In genomic region chr12:108436029-108436923, GRCm38 (mm10) we compare ENCODE assay signal across 8 mouse cellular contexts.
DNase-seq lines count a peak whose midpoint lies in the region; ATAC-seq and TF ChIP-seq lines count a peak whose summit lies in the region.

No protein-coding gene starts in this region.

- TF ChIP-seq EP300 in lung, postnatal 0 days (IDR thresholded peaks at IDR 0.05), result no peak

- H3K36me3 ChIP-seq in liver, embryonic 12.5 days, result no peaks in the 10 kb centered on the region
- no peaks in the 10 kb centered on the region for H3K36me3 ChIP-seq in forebrain, embryonic 14.5 days (ENCODE audit: control insufficient read depth, insufficient read depth, low read length)
- H3K36me3 ChIP-seq in lung, postnatal 0 days (ENCODE audit: insufficient read depth, low read length), result no peaks in the 10 kb centered on the region

- DNase-seq in liver, result no peak
- no peak for DNase-seq in forebrain, embryonic 14.5 days (ENCODE audit: low spot score)
- peak; percentile 39 to 40 for DNase-seq in heart, postnatal 14 days
- peak; percentile 83 for DNase-seq in lung, postnatal 0 days (ENCODE audit: low spot score)
- DNase-seq in thymus, postnatal 14 days, result no peak
- DNase-seq in T-cell, adult 2 months (ENCODE audit: low spot score), result no peak

- TF ChIP-seq CTCF in lung, postnatal 0 days (IDR thresholded peaks at IDR 0.05), result no peak

- H3K9ac ChIP-seq in liver, embryonic 12.5 days, result no peak overlapping the region
- H3K9ac ChIP-seq in forebrain, embryonic 14.5 days (ENCODE audit: low read length), result no peak overlapping the region
- H3K9ac ChIP-seq in lung, postnatal 0 days (replicated peaks; ENCODE audit: low read depth), result no peak overlapping the region

- H3K27ac ChIP-seq in liver, embryonic 12.5 days, result peak overlapping the region; percentile 48; the same call in 1 of the 2 replicates
- peak overlapping the region; percentile 35; the same call in 1 of the 2 replicates for H3K27ac ChIP-seq in forebrain, embryonic 14.5 days (ENCODE audit: low read depth, low read length)
- peak overlapping the region; percentile 72 for H3K27ac ChIP-seq in lung, postnatal 0 days (ENCODE audit: low read length)

- H3K4me1 ChIP-seq in liver, embryonic 12.5 days, result no peaks in the 10 kb centered on the region
- H3K4me1 ChIP-seq in forebrain, embryonic 14.5 days (ENCODE audit: control insufficient read depth, insufficient read depth, low read length), result peaks cover 28% of the 10 kb centered on the region
- 0 out of 2 replicates have a peak, but pooled peaks cover 3% of the 10 kb centered on the region for H3K4me1 ChIP-seq in lung, postnatal 0 days (ENCODE audit: insufficient read depth, low read depth, low read length)

- H3K27me3 ChIP-seq in liver, embryonic 12.5 days (replicated peaks), result peaks cover 23% of the 10 kb centered on the region
- H3K27me3 ChIP-seq in forebrain, embryonic 14.5 days (replicated peaks; ENCODE audit: control insufficient read depth, insufficient read depth, low read length), result no peaks in the 10 kb centered on the region
- no peaks in the 10 kb centered on the region for H3K27me3 ChIP-seq in lung, postnatal 0 days (replicated peaks; ENCODE audit: insufficient read depth, low read length)

- H3K4me3 ChIP-seq in liver, embryonic 12.5 days, result no peak overlapping the region
- no peak overlapping the region for H3K4me3 ChIP-seq in forebrain, embryonic 14.5 days (ENCODE audit: low read depth, low read length)
- no peak overlapping the region for H3K4me3 ChIP-seq in lung, postnatal 0 days (ENCODE audit: low read depth, low read length)

- H3K4me2 ChIP-seq in liver, embryonic 12.5 days, result no peak overlapping the region
- no peak overlapping the region for H3K4me2 ChIP-seq in forebrain, embryonic 14.5 days (ENCODE audit: low read length)
- H3K4me2 ChIP-seq in lung, postnatal 0 days (replicated peaks; ENCODE audit: low read depth, low read length), result 0 out of 2 replicates have a peak overlapping the region, but pooled peaks have one; percentile 15

- intact Hi-C loops in heart, postnatal 14 days (cut with DNase I), result no loop called here

- 65% methylated on average over 24 of the region's 24 CpGs for WGBS in liver, embryonic 12.5 days (ENCODE audit: insufficient replicate concordance)
- 62% methylated on average over 24 of the region's 24 CpGs for WGBS in forebrain, embryonic 14.5 days
- WGBS in lung, postnatal 0 days, result 49% methylated on average over 24 of the region's 24 CpGs

- H3K9me3 ChIP-seq in liver, embryonic 12.5 days (replicated peaks), result no peaks in the 10 kb centered on the region
- no peaks in the 10 kb centered on the region for H3K9me3 ChIP-seq in forebrain, embryonic 14.5 days (replicated peaks; ENCODE audit: control insufficient read depth, low read length)
- H3K9me3 ChIP-seq in lung, postnatal 0 days (ENCODE audit: low read length), result no peaks in the 10 kb centered on the region

- no peak for ATAC-seq in liver, embryonic 12.5 days
- no peak for ATAC-seq in forebrain, embryonic 14.5 days
- ATAC-seq in lung, postnatal 0 days, result peak; percentile 61
- ATAC-seq in granulocyte monocyte progenitor cell, adult 5-6 weeks (replicated peaks; ENCODE audit: poor library complexity, severe bottlenecking), result no peak

Comparison
In these comparisons a context has a peak if more than half of its experiments do, and no peak if none do; other contexts are left out.
1. DNase-seq: peak in heart, postnatal 14 days (2 of 2) and lung, postnatal 0 days (single experiment); none in liver (single experiment), forebrain, embryonic 14.5 days (single experiment), thymus, postnatal 14 days (single experiment) and T-cell, adult 2 months (single experiment).
2. Peak in every context shown above with its lines, with median percentiles within 50 percentile points of each other: H3K27ac ChIP-seq.